Mouse (Mus musculus) limb, embryonic 12.5 days (tissue): ENCODE data around the gene Exosc9. TPM values are rescaled to one million over a fixed set of nuclear protein-coding genes. Genes with fewer than 3 reads are reported as not detected.

Source experiments
- ATAC-seq: fragments of 200-750 bp; cut with Nextera tagmentation; 2 replicates; pipeline ENCODE4 v1.8.0; 2017; ENCODE audit warnings: low read depth, moderate TSS enrichment; ENCODE audit not compliant: insufficient number of reproducible peaks, insufficient read depth, low FRiP score, low TSS enrichment
- H3K27ac ChIP-seq: fragments of 300-500 bp; sonication (generic); 2 replicates; pipeline ENCODE4 v1.5.1; 2016; ENCODE audit warnings: mild to moderate bottlenecking, moderate library complexity
- H3K27me3 ChIP-seq: fragments of 300-500 bp; sonication (generic); 2 replicates; pipeline ENCODE4 v1.6.1; 2016; ENCODE audit warnings: mild to moderate bottlenecking, moderate library complexity
- H3K36me3 ChIP-seq: fragments of 300-500 bp; sonication (generic); 2 replicates; pipeline ENCODE4 v1.6.1; 2016; ENCODE audit warnings: mild to moderate bottlenecking, moderate library complexity
- H3K4me1 ChIP-seq: fragments of 300-500 bp; sonication (generic); replicated peaks from 2 replicates; pipeline ENCODE4 v1.6.1; 2016
- H3K4me2 ChIP-seq: fragments of 300-500 bp; sonication (generic); 2 replicates; pipeline ENCODE4 v1.6.1; 2016; ENCODE audit warnings: mild to moderate bottlenecking, moderate library complexity
- H3K4me3 ChIP-seq: fragments of 300-500 bp; sonication (generic); replicated peaks from 2 replicates; pipeline ENCODE4 v1.5.1; 2016; ENCODE audit warnings: mild to moderate bottlenecking
- H3K9ac ChIP-seq: fragments of 300-500 bp; sonication (generic); replicated peaks from 2 replicates; pipeline ENCODE4 v1.6.1; 2016; ENCODE audit warnings: mild to moderate bottlenecking, moderate library complexity
- H3K9me3 ChIP-seq: fragments of 300-500 bp; sonication (generic); 2 replicates; pipeline ENCODE4 v1.6.1; 2016; ENCODE audit warnings: mild to moderate bottlenecking, moderate library complexity
- WGBS: fragments of 180-500 bp; shearing (Covaris S2); methylation state at CpG from one replicate; pipeline ENCODE4 v1.1.7; 2016; 5-methylcytosine and 5-hydroxymethylcytosine counted together
- polyA plus RNA-seq: library from polyadenylated mRNA; unstranded; fragments of >200 nt; fragmentation: Nextera tagmentation; extraction: Ambion mirVana; gene quantifications from 2 replicates; pipeline ENCODE4 v1.2.1, GENCODE M21; 2016

Gene Exosc9
- 65.9 and 69.9 TPM in 2 replicates for polyA plus RNA-seq

- peak; percentile 94 for ATAC-seq
- Histone ChIP-seq H3K36me3 (peaks cover 38% of the 10 kb centered on the region), H3K4me3 (peak within 1 kb of the TSS; percentile 91), H3K4me2 (peak within 1 kb of the TSS; percentile 73), H3K9ac (peak within 1 kb of the TSS; percentile 75), H3K27me3 (no peaks in the 10 kb centered on the region), H3K9me3 (no peaks in the 10 kb centered on the region), H3K27ac (no peak within 1 kb of the TSS), H3K4me1 (peaks cover 6% of the 10 kb centered on the region; the same call in 1 of the 2 replicates)
- under 1% methylated on average over 39 of the region's 39 CpGs for WGBS
Observed at GRCm38 (mm10) chr3:36552406-36553047, at the start of gene Exosc9. Exosc9 (plus strand) TSS chr3:36552606.

- no peak overlapping the region for H3K4me2 ChIP-seq
- 88% methylated on average over 8 of the region's 8 CpGs for WGBS
- H3K36me3 ChIP-seq, result no peaks in the 10 kb centered on the region
- H3K27ac ChIP-seq, result no peak overlapping the region
- no peak overlapping the region for H3K9ac ChIP-seq
- ATAC-seq, result no peak
- H3K4me1 ChIP-seq, result no peaks in the 10 kb centered on the region
- H3K9me3 ChIP-seq, result no peaks in the 10 kb centered on the region
- H3K4me3 ChIP-seq, result no peak overlapping the region
- H3K27me3 ChIP-seq, result no peaks in the 10 kb centered on the region
Observed at GRCm38 (mm10) chr3:36505306-36505705, 47.1 kb upstream of the Exosc9 start.

DNA sequence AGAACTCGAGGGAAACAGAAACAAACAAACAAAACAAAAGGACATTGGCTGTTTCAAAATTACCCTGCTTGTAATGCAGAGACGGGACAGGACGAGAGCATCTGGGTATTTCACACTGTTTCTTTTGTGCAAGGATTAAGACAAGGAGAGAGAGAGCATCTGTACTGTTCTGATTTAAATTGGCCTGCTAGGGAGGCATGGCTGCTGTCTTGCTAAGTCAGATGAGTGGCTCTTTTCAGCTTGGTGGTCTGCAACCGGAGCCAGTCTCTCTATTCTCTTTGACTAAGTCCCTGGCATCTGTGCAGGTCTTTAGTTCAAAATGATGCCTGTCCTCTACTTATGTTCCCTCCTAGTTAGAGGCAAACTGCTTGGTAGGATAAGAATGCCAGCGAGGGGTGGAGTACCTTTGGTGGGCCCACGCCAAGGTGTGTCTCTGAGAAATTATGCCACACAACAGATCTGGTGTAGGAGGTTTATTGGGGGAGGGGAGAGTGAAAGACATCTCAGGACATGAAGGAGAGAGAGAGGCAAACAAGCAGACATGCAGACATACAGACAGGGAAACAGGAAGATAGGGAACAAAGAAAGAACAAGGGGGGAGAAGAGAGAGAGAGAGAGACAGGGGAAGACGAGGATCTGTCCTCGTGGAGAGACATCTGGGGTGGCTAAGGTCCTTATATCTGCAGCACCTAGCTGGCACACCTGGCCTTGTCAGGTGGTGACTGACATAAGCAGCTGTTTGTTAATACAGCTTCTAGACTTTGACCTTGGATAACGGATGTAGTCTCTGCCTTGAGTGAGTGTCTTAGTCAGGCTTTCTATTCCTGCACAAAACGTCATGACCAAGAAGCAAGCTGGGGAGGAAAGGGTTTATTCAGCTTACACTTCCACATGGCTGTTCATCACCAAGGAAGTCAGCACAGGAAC lies 46.3 kb upstream of the Exosc9 start:
- no peak overlapping the region for H3K4me3 ChIP-seq
- ATAC-seq, result no peak

DNA sequence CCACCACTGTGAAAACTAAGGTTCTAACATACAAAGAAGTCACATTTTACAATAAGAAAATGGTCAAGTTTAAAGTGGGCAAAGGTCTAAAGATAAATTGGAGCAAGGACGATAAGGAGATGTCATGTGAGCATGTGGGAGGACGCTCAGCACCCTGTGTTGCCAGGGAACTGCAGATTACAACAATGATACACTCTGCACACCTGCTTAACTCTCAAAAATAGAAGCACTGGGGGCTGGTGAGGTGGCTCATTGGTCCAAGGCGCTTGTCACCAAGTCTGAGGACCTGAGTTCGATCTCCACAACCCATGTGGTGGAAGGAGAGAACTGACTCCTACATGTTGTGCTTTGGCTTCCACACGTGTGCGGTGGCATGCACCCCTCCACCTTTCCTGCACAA lies 40.9 kb upstream of the Exosc9 start:
- ATAC-seq, result no peak

More for the DNA sequence above, 46.3 kb upstream of the Exosc9 start:
- no peaks in the 10 kb centered on the region for H3K36me3 ChIP-seq
- H3K9ac ChIP-seq, result no peak overlapping the region
- H3K27me3 ChIP-seq, result no peaks in the 10 kb centered on the region
- no peaks in the 10 kb centered on the region for H3K9me3 ChIP-seq
- H3K4me1 ChIP-seq, result no peaks in the 10 kb centered on the region
- H3K27ac ChIP-seq, result no peak overlapping the region
- no peak overlapping the region for H3K4me2 ChIP-seq
- WGBS, result 73% methylated on average over 10 of the region's 10 CpGs

GRCm38 (mm10) chr3:36516196-36516595 lies 36.2 kb upstream of the Exosc9 start:
- Histone ChIP-seq H3K9ac (no peak overlapping the region), H3K27me3 (peaks cover 24% of the 10 kb centered on the region), H3K36me3 (no peaks in the 10 kb centered on the region), H3K4me1 (peaks cover 4% of the 10 kb centered on the region), H3K4me2 (no peak overlapping the region), H3K4me3 (no peak overlapping the region), H3K9me3 (no peaks in the 10 kb centered on the region), H3K27ac (no peak overlapping the region)
- no peak for ATAC-seq
- 88% methylated on average over 9 of the region's 9 CpGs for WGBS

More for the DNA sequence above, 40.9 kb upstream of the Exosc9 start:
- no peak overlapping the region for H3K9ac ChIP-seq
- H3K4me2 ChIP-seq, result no peak overlapping the region
- no peak overlapping the region for H3K4me3 ChIP-seq
- H3K9me3 ChIP-seq, result no peaks in the 10 kb centered on the region
- 89% methylated on average over 6 of the region's 6 CpGs for WGBS
- no peak overlapping the region for H3K27ac ChIP-seq
- H3K27me3 ChIP-seq, result 0 out of 2 replicates have a peak, but pooled peaks cover under 1% of the 10 kb centered on the region
- no peaks in the 10 kb centered on the region for H3K36me3 ChIP-seq
- H3K4me1 ChIP-seq, result no peaks in the 10 kb centered on the region

DNA sequence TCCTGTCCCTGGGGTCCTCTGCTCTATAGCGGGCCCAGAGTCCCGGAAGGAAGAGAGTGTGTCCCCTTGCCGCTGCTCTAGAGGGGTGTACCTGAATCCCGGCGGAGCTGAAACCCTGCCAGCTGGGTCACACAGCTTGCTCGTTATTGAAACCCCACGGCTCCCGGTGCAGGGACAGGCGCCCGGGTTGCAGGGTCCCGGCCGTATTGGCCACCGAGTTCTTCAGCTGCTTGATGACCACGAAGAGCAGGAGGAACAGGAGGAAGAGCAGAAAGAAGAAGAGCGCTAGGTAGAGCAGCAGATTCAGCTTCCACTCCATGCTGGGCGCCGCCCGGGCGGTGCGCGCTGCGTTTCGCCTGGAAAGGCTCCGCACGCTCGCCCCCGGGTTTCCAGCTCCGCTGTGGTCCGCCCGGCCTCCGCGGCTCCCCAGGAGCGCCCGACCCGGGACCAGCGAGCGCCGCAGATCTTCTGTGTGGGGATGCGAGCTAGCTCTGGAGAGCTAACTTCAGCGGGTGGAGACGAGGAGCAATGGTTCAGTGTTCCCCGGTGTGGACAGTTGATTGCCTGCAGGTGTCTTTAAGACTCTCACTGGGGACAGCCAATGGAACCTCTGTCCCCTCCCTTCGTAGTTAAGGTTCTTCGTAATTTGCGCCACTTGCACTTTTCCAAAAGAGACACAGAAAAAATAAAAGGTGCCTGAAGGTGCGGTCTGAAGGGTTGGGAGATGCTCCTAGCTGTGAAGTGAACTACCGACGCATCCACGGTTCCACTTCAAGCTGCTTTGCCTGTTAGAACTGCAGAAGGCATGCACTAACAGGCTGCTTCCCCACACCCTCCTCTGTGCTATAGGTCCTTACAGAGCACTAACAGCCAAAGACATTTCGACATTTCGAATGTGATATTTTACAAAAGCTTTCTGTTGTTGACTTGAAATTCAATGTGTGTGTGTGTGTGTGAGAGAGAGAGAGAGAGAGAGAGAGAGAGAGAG lies 31.0 kb upstream of the Exosc9 start, which contains the start of gene Gm11549:
Gm11549 (minus strand) TSS at position 741 of the 988 bp plus-strand sequence.
- H3K4me1 ChIP-seq, result peaks cover 10% of the 10 kb centered on the region
- H3K9me3 ChIP-seq, result no peaks in the 10 kb centered on the region
- peak; percentile 42; the same call in 1 of the 2 replicates for ATAC-seq
- H3K36me3 ChIP-seq, result no peaks in the 10 kb centered on the region
- peak within 1 kb of the TSS; percentile 91 for H3K4me2 ChIP-seq
- under 1% methylated on average over 51 of the region's 51 CpGs for WGBS
- H3K27me3 ChIP-seq, result peaks cover 46% of the 10 kb centered on the region
- peak within 1 kb of the TSS; percentile 48 for H3K4me3 ChIP-seq
- H3K9ac ChIP-seq, result peak within 1 kb of the TSS; percentile 51
- no peak within 1 kb of the TSS for H3K27ac ChIP-seq

- H3K4me2 ChIP-seq, result no peak overlapping the region
Observed at GRCm38 (mm10) chr3:36522137-36522536, 30.3 kb upstream of the Exosc9 start.

DNA sequence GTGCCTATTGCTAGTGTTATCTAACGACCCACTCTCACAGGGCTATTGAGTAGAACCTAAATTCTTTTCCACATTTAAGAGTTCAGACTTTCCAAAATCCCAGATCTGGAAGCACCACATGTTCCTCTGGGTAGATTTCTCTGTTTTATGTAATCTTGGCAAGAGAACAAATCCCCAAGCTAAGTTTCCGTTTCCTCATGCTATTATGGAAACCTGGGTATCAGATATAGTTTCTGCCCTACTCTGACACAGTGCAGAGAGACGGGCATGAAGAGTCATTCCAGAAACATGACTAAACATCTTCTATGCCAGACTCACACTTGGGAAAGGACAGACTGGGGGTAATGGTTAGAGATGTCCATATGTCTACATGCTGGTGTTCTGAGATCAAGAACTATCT lies 27.9 kb upstream of the Exosc9 start:
- 78% methylated on average over 3 of the region's 3 CpGs for WGBS
- ATAC-seq, result no peak
- Histone ChIP-seq H3K27ac (no peak overlapping the region), H3K9me3 (no peaks in the 10 kb centered on the region), H3K4me2 (no peak overlapping the region), H3K9ac (no peak overlapping the region), H3K4me3 (no peak overlapping the region), H3K4me1 (peaks cover 10% of the 10 kb centered on the region), H3K27me3 (peaks cover 38% of the 10 kb centered on the region), H3K36me3 (no peaks in the 10 kb centered on the region)

More at GRCm38 (mm10) chr3:36522137-36522536, 30.3 kb upstream of the Exosc9 start:
- Histone ChIP-seq H3K36me3 (no peaks in the 10 kb centered on the region), H3K9ac (no peak overlapping the region), H3K4me1 (peaks cover 10% of the 10 kb centered on the region), H3K27me3 (peaks cover 43% of the 10 kb centered on the region), H3K9me3 (no peaks in the 10 kb centered on the region), H3K27ac (no peak overlapping the region), H3K4me3 (no peak overlapping the region)
- 7% methylated on average over 4 of the region's 4 CpGs for WGBS
- no peak for ATAC-seq

DNA sequence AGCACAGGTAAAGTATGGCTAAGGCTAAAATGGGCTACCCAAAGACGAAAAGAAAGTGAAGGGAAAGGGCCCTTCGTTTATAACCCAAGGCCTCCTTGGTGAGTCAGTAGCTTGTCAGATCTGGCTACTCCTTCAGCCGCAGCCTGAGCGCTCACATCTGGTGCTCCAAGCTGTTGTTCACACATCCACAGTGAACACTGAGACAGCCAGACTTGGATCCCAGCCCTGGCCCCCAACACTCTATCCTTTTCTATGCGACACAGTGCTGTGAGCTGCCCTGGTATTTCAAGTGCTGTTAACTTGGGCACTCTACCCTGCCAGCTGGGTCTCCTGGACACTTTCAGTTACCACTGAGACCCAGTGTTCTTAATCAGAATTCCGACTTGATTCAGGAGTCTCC lies 22.1 kb upstream of the Exosc9 start:
- Histone ChIP-seq H3K36me3 (no peaks in the 10 kb centered on the region), H3K9me3 (no peaks in the 10 kb centered on the region), H3K4me1 (peaks cover 14% of the 10 kb centered on the region), H3K27ac (no peak overlapping the region), H3K27me3 (peaks cover 11% of the 10 kb centered on the region; the same call in 1 of the 2 replicates), H3K9ac (no peak overlapping the region), H3K4me2 (no peak overlapping the region), H3K4me3 (no peak overlapping the region)
- WGBS, result 88% methylated on average over 6 of the region's 6 CpGs
- ATAC-seq, result no peak

DNA sequence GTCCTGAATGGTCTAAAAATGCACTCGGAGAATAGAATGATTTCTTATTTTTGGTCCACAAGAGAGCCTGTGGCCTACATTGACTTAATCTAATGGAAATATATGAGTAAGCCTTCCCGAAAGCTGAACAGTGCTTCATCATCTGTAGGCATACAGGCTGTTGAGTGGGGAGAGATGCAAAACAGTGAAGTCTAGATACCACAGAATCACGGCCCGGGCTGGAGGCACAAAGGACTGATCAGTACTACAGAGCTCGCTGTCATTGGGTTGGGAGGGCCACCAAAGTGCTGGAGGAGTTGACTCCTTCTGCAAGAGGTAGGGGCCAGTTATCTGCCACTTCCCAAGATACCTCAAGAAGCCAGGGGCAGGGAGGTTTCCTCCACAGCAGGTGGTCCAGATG lies 21.6 kb upstream of the Exosc9 start:
- H3K36me3 ChIP-seq, result no peaks in the 10 kb centered on the region
- H3K9me3 ChIP-seq, result no peaks in the 10 kb centered on the region
- no peak overlapping the region for H3K27ac ChIP-seq
- no peak overlapping the region for H3K9ac ChIP-seq
- WGBS, result 77% methylated on average over 5 of the region's 5 CpGs
- ATAC-seq, result no peak
- H3K27me3 ChIP-seq, result peaks cover 11% of the 10 kb centered on the region; the same call in 1 of the 2 replicates
- peaks cover 14% of the 10 kb centered on the region for H3K4me1 ChIP-seq
- no peak overlapping the region for H3K4me3 ChIP-seq
- H3K4me2 ChIP-seq, result no peak overlapping the region
